Mouse (Mus musculus) midbrain, embryonic 14.5 days (tissue): Measurements from ENCODE around the gene Nxpe3. TPM values are rescaled to one million over a fixed set of nuclear protein-coding genes. Genes with fewer than 3 reads are reported as not detected.
"Not testable (repeated sequence)": the region's sequence is repeated elsewhere in the genome, so short reads cannot be mapped to it uniquely, and the experiment has no call there.

ENCODE experiments used
- ATAC-seq: fragments of 200-750 bp; cut with Nextera tagmentation; 2 replicates; pipeline ENCODE4 v1.8.0; 2017; ENCODE audit warnings: moderate number of reproducible peaks, moderate library complexity; ENCODE audit not compliant: low FRiP score, low TSS enrichment
- DNase-seq: peaks from one replicate; pipeline ENCODE4 v3.0.0-alpha.2; 2015
- H3K27ac ChIP-seq: fragments of 300-500 bp; sonication (generic); replicated peaks from 2 replicates; pipeline ENCODE4 v1.5.1; 2014; ENCODE audit warnings: mild to moderate bottlenecking, low read depth, low read length, moderate library complexity
- H3K27me3 ChIP-seq: fragments of 300-500 bp; sonication (generic); 2 replicates; pipeline ENCODE4 v1.6.1; 2014; ENCODE audit warnings: low read length, control low read depth, mixed read lengths; ENCODE audit not compliant: control insufficient read depth, insufficient read depth
- H3K36me3 ChIP-seq: fragments of 300-500 bp; sonication (generic); 2 replicates; pipeline ENCODE4 v1.6.1; 2014; ENCODE audit warnings: low read length, control low read depth; ENCODE audit not compliant: control insufficient read depth, insufficient read depth
- H3K4me1 ChIP-seq: fragments of 300-500 bp; sonication (generic); 2 replicates; pipeline ENCODE4 v1.6.1; 2014; ENCODE audit warnings: mild to moderate bottlenecking, antibody characterized with exemption, low read length, control low read depth; ENCODE audit not compliant: control insufficient read depth, insufficient read depth
- H3K4me2 ChIP-seq: fragments of 300-500 bp; sonication (generic); 2 replicates; pipeline ENCODE4 v1.6.1; 2014; ENCODE audit warnings: mild to moderate bottlenecking, low read length, moderate library complexity
- H3K4me3 ChIP-seq: fragments of 300-500 bp; sonication (generic); replicated peaks from 2 replicates; pipeline ENCODE4 v1.5.1; 2014; ENCODE audit warnings: low read depth, low read length
- H3K9ac ChIP-seq: fragments of 300-500 bp; sonication (generic); replicated peaks from 2 replicates; pipeline ENCODE4 v1.6.1; 2014; ENCODE audit warnings: mild to moderate bottlenecking, low read length, moderate library complexity
- H3K9me3 ChIP-seq: fragments of 300-500 bp; sonication (generic); 2 replicates; pipeline ENCODE4 v1.6.1; 2016; ENCODE audit warnings: low read length, control low read depth, mixed read lengths; ENCODE audit not compliant: control insufficient read depth
- WGBS: fragments of 180-500 bp; shearing (Covaris S2); extraction: QIAGEN DNeasy Blood & Tissue Kit; methylation state at CpG from one replicate; pipeline ENCODE4 v1.1.7; 2014; 5-methylcytosine and 5-hydroxymethylcytosine counted together
- polyA plus RNA-seq: library from polyadenylated mRNA; unstranded; fragments of >200 nt; fragmentation: Nextera tagmentation; extraction: Ambion mirVana; gene quantifications from 2 replicates; pipeline ENCODE4 v1.2.1, GENCODE M21; 2014

Gene Nxpe3
- polyA plus RNA-seq, 1 experiment from 2014 or later, result 1.7 TPM

GRCm38 (mm10) chr16:55876025-55876424, 19.1 kb downstream of the Nxpe3 start:
- H3K27me3 ChIP-seq, result no peaks in the 10 kb centered on the region
- H3K36me3 ChIP-seq, result no peaks in the 10 kb centered on the region
- no peak overlapping the region for H3K4me3 ChIP-seq
- no peak for DNase-seq
- 83% methylated on average over 6 of the region's 6 CpGs for WGBS
- no peaks in the 10 kb centered on the region for H3K4me1 ChIP-seq
- no peak for ATAC-seq
- no peak overlapping the region for H3K27ac ChIP-seq
- no peak overlapping the region for H3K9ac ChIP-seq
- H3K9me3 ChIP-seq, result no peaks in the 10 kb centered on the region
- no peak overlapping the region for H3K4me2 ChIP-seq

- H3K27me3 ChIP-seq, result no peaks in the 10 kb centered on the region
- H3K4me3 ChIP-seq, result no peak overlapping the region
- H3K36me3 ChIP-seq, result peaks cover 10% of the 10 kb centered on the region; the same call in 1 of the 2 replicates
- ATAC-seq (no peak), DNase-seq (no peak)
- no peaks in the 10 kb centered on the region for H3K9me3 ChIP-seq
- H3K27ac ChIP-seq, result no peak overlapping the region
- no peak overlapping the region for H3K9ac ChIP-seq
- no peak overlapping the region for H3K4me2 ChIP-seq
- H3K4me1 ChIP-seq, result no peaks in the 10 kb centered on the region
- WGBS, result 65% methylated on average over 4 of the region's 4 CpGs
These were observed 31.3 kb downstream of the Nxpe3 start for GRCm38 (mm10) chr16:55863832-55864231.

GRCm38 (mm10) chr16:55863149-55863815, 31.8 kb downstream of the Nxpe3 start:
- no peak overlapping the region for H3K27ac ChIP-seq
- no peaks in the 10 kb centered on the region for H3K9me3 ChIP-seq
- H3K4me1 ChIP-seq, result no peaks in the 10 kb centered on the region
- no peaks in the 10 kb centered on the region for H3K27me3 ChIP-seq
- 27% methylated on average over 7 of the region's 7 CpGs for WGBS
- H3K4me3 ChIP-seq, result no peak overlapping the region
- no peak overlapping the region for H3K9ac ChIP-seq
- H3K4me2 ChIP-seq, result no peak overlapping the region
- peaks cover 12% of the 10 kb centered on the region; the same call in 1 of the 2 replicates for H3K36me3 ChIP-seq
- peak; percentile 89 for DNase-seq
- no peak; the same call in 1 of the 2 replicates for ATAC-seq

GRCm38 (mm10) chr16:55861104-55861503, 34.0 kb downstream of the Nxpe3 start:
- H3K27ac ChIP-seq, result no peak overlapping the region
- ATAC-seq, result no peak
- H3K4me2 ChIP-seq, result no peak overlapping the region
- no peak overlapping the region for H3K9ac ChIP-seq
- no peaks in the 10 kb centered on the region for H3K9me3 ChIP-seq
- no peak overlapping the region for H3K4me3 ChIP-seq
- WGBS, result 92% methylated on average over 3 of the region's 3 CpGs
- H3K36me3 ChIP-seq, result peaks cover 10% of the 10 kb centered on the region; the same call in 1 of the 2 replicates
- no peaks in the 10 kb centered on the region for H3K4me1 ChIP-seq
- DNase-seq, result no peak
- H3K27me3 ChIP-seq, result no peaks in the 10 kb centered on the region

- not testable (repeated sequence) for H3K4me1 ChIP-seq, ATAC-seq, H3K4me2 ChIP-seq, H3K27ac ChIP-seq, H3K36me3 ChIP-seq, DNase-seq, H3K4me3 ChIP-seq, H3K27me3 ChIP-seq, H3K9ac ChIP-seq, H3K9me3 ChIP-seq
- WGBS, result 92% methylated on average over 4 of the region's 4 CpGs
These were observed 35.7 kb downstream of the Nxpe3 start for GRCm38 (mm10) chr16:55859421-55859820.

- Histone ChIP-seq H3K9ac (no peak overlapping the region), H3K36me3 (peaks cover 3% of the 10 kb centered on the region; the same call in 1 of the 2 replicates), H3K4me1 (no peaks in the 10 kb centered on the region), H3K4me3 (no peak overlapping the region), H3K27me3 (no peaks in the 10 kb centered on the region), H3K4me2 (no peak overlapping the region), H3K9me3 (no peaks in the 10 kb centered on the region), H3K27ac (no peak overlapping the region)
- WGBS, result 67% methylated on average over 6 of the region's 6 CpGs
- peak; percentile 59 for DNase-seq
- ATAC-seq, result peak; percentile 40; the same call in 1 of the 2 replicates
These were observed 36.6 kb downstream of the Nxpe3 start for GRCm38 (mm10) chr16:55858465-55858864.

GRCm38 (mm10) chr16:55852943-55853727, 42.0 kb downstream of the Nxpe3 start:
- Histone ChIP-seq H3K27me3 (no peaks in the 10 kb centered on the region), H3K36me3 (no peaks in the 10 kb centered on the region), H3K9ac (no peak overlapping the region), H3K4me2 (no peak overlapping the region), H3K4me3 (no peak overlapping the region), H3K27ac (no peak overlapping the region), H3K9me3 (no peaks in the 10 kb centered on the region), H3K4me1 (no peaks in the 10 kb centered on the region)
- DNase-seq (peak; percentile 95), ATAC-seq (peak; percentile 67; the same call in 1 of the 2 replicates)
- WGBS, result 57% methylated on average over 19 of the region's 19 CpGs

GRCm38 (mm10) chr16:55852515-55852914, 42.6 kb downstream of the Nxpe3 start:
- Histone ChIP-seq H3K9me3 (no peaks in the 10 kb centered on the region), H3K4me3 (no peak overlapping the region), H3K27me3 (no peaks in the 10 kb centered on the region), H3K4me1 (no peaks in the 10 kb centered on the region), H3K4me2 (no peak overlapping the region), H3K36me3 (no peaks in the 10 kb centered on the region), H3K27ac (no peak overlapping the region), H3K9ac (no peak overlapping the region)
- DNase-seq (no peak), ATAC-seq (no peak)
- 40% methylated on average over 4 of the region's 4 CpGs for WGBS
